20 mouse cellular contexts compared by ENCODE assay signal in the genomic region with DNA sequence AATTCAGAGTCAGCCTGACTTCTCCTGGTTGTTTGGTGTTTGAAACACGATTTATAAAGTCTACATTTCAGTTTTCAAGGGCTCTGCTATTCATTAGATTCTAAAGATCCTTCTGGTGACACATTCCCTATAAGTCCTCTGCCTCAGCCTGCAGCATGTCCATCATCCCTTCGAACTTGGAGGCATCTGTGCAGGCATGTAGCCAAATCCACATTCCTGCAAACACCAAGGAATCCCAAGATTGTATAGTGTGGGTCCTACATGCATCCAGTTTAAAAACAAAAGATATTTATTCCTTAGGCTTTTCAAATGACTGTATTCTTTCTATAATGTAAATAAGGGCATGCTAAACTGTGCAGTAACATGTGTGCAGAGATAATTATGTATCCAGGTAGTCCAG.
A peak's percentile ranks its signal among the peaks of the same experiment; 100 is the strongest.
DNase-seq lines count a peak whose midpoint lies in the region; ATAC-seq and TF ChIP-seq lines count a peak whose summit lies in the region.
"Had no signal": no experiment of that assay in that cellular context is flagged by ENCODE, and none has a peak within 500 bp of the region (broad histone marks: within the 10 kb centered on the region; RNA-seq: fewer than 3 reads in every experiment).

No protein-coding gene starts in this region.

- no peak overlapping the region for H3K27ac ChIP-seq in lung, embryonic 14.5 days (ENCODE audit: low read depth)
- H3K27ac ChIP-seq in embryonic facial prominence, embryonic 15.5 days (replicated peaks), result no peak overlapping the region
- H3K27ac ChIP-seq in midbrain, embryonic 14.5 days (replicated peaks; ENCODE audit: low read depth, low read length), result no peak overlapping the region
- H3K27ac ChIP-seq: forebrain, embryonic 10.5 days; forebrain, embryonic 12.5 days had no signal

- no peaks in the 10 kb centered on the region for H3K9me3 ChIP-seq in lung, embryonic 14.5 days (ENCODE audit: low read depth, low read length)
- H3K9me3 ChIP-seq in embryonic facial prominence, embryonic 15.5 days (replicated peaks), result no peaks in the 10 kb centered on the region
- H3K9me3 ChIP-seq in midbrain, embryonic 14.5 days (ENCODE audit: control insufficient read depth, low read length), result no peaks in the 10 kb centered on the region
- H3K9me3 ChIP-seq: forebrain, embryonic 10.5 days; forebrain, embryonic 12.5 days had no signal

- H3K4me1 ChIP-seq in lung, embryonic 14.5 days (ENCODE audit: insufficient read depth), result peaks cover 8% of the 10 kb centered on the region; the same call in 1 of the 2 replicates
- no peaks in the 10 kb centered on the region for H3K4me1 ChIP-seq in lung, adult 2 months (ENCODE audit: control insufficient read depth, insufficient read depth, low read length)
- peaks cover 19% of the 10 kb centered on the region for H3K4me1 ChIP-seq in embryonic facial prominence, embryonic 15.5 days
- H3K4me1 ChIP-seq in midbrain, embryonic 14.5 days (ENCODE audit: control insufficient read depth, insufficient read depth, low read length), result no peaks in the 10 kb centered on the region
- H3K4me1 ChIP-seq: forebrain, embryonic 10.5 days; forebrain, embryonic 12.5 days had no signal

- peak; percentile 36; the same call in 1 of the 2 replicates for ATAC-seq in lung, embryonic 14.5 days (ENCODE audit: insufficient read depth)
- peak; percentile 76 for ATAC-seq in Patski
- ATAC-seq in embryonic facial prominence, embryonic 15.5 days (ENCODE audit: insufficient number of reproducible peaks, low FRiP score, low TSS enrichment, low read depth), result 0 out of 2 replicates have a peak, but pooled peaks have one; percentile 57
- ATAC-seq in midbrain, embryonic 14.5 days (ENCODE audit: low FRiP score, low TSS enrichment), result no peak
- ATAC-seq: forebrain, embryonic 14.5 days; forebrain, embryonic 16.5 days had no signal

- CTCF ChIA-PET in Patski (lab: Charles Lee), result no interaction called here

- in situ Hi-C loops in Patski (cut with MboI; ENCODE audit: low pct_unique_long_range_greater_than_20kb), result no loop called here

- 25% methylated on average over 2 of the region's 2 CpGs for WGBS in lung, embryonic 14.5 days
- 63% methylated on average over 2 of the region's 2 CpGs for WGBS in lung, adult 2 months
- WGBS in embryonic facial prominence, embryonic 15.5 days, result 15% methylated on average over 2 of the region's 2 CpGs
- 82% methylated on average over 2 of the region's 2 CpGs for WGBS in midbrain, embryonic 14.5 days

- no peak for TF ChIP-seq CTCF in lung, embryonic 14.5 days (IDR thresholded peaks at IDR 0.05; ENCODE audit: low read depth)
- TF ChIP-seq CTCF in lung, adult 2 months (IDR thresholded peaks at IDR 0.05; ENCODE audit: insufficient read depth, low read length), result no peak
- TF ChIP-seq CTCF in Patski (IDR thresholded peaks at IDR 0.05), result no peak

- no peak for TF ChIP-seq POLR2A in lung, adult 2 months (IDR thresholded peaks at IDR 0.05; ENCODE audit: borderline replicate concordance, extremely low read depth, low read depth, low read length)

- H3K4me3 ChIP-seq in lung, embryonic 14.5 days (ENCODE audit: low read depth, low read length), result no peak overlapping the region
- no peak overlapping the region for H3K4me3 ChIP-seq in lung, adult 2 months (replicated peaks; ENCODE audit: extremely low read depth, low read depth, low read length)
- no peak overlapping the region for H3K4me3 ChIP-seq in embryonic facial prominence, embryonic 15.5 days (replicated peaks)
- no peak overlapping the region for H3K4me3 ChIP-seq in midbrain, embryonic 14.5 days (replicated peaks; ENCODE audit: low read depth, low read length)
- H3K4me3 ChIP-seq: erythroblast, embryonic 14.5 days; forebrain, embryonic 10.5 days; forebrain, embryonic 12.5 days had no signal

- peak; percentile 69 for DNase-seq in lung, embryonic 14.5 days
- DNase-seq in lung, adult 2 months, result no peak
- no peak for DNase-seq in Patski (ENCODE audit: low read depth, low spot score)
- DNase-seq in adrenal gland, adult 2 months, result no peak
- no peak for DNase-seq in midbrain, embryonic 14.5 days
- no peak for DNase-seq in right cerebral cortex, postnatal 36 days (ENCODE audit: low spot score in 2 of 2)
- DNase-seq: adrenal gland, adult 8-10 months; adrenal gland, postnatal 14 days; adrenal gland, postnatal 36 days; cerebellum, adult 11-12 months; cerebellum, adult 2 months; cerebellum, adult 9-10 months; cerebellum, postnatal 10 days; cerebellum, postnatal 25 days had no signal

- POLR2A ChIA-PET in Patski (lab: Charles Lee), result interaction anchor here (1.1 kb wide), 1 partner anchor 785 kb away, joined by 3 read pairs; no protein-coding TSS in a partner anchor

- no peak overlapping the region for H3K4me2 ChIP-seq in lung, embryonic 14.5 days
- H3K4me2 ChIP-seq in embryonic facial prominence, embryonic 15.5 days (replicated peaks), result no peak overlapping the region
- H3K4me2 ChIP-seq in midbrain, embryonic 14.5 days (ENCODE audit: low read length), result no peak overlapping the region
- H3K4me2 ChIP-seq: forebrain, embryonic 12.5 days had no signal

- no peak overlapping the region for H3K9ac ChIP-seq in lung, embryonic 14.5 days
- no peak overlapping the region for H3K9ac ChIP-seq in embryonic facial prominence, embryonic 15.5 days
- no peak overlapping the region for H3K9ac ChIP-seq in midbrain, embryonic 14.5 days (replicated peaks; ENCODE audit: low read length)
- H3K9ac ChIP-seq: forebrain, embryonic 12.5 days had no signal

- H3K36me3 ChIP-seq in lung, embryonic 14.5 days (ENCODE audit: insufficient read depth), result no peaks in the 10 kb centered on the region
- H3K36me3 ChIP-seq in embryonic facial prominence, embryonic 15.5 days, result no peaks in the 10 kb centered on the region
- H3K36me3 ChIP-seq in midbrain, embryonic 14.5 days (ENCODE audit: control insufficient read depth, insufficient read depth, low read length), result no peaks in the 10 kb centered on the region
- H3K36me3 ChIP-seq: forebrain, embryonic 10.5 days; forebrain, embryonic 12.5 days had no signal

- no peaks in the 10 kb centered on the region for H3K27me3 ChIP-seq in lung, embryonic 14.5 days (ENCODE audit: insufficient read depth, low read length)
- no peaks in the 10 kb centered on the region for H3K27me3 ChIP-seq in Patski
- H3K27me3 ChIP-seq in embryonic facial prominence, embryonic 15.5 days, result no peaks in the 10 kb centered on the region
- H3K27me3 ChIP-seq in midbrain, embryonic 14.5 days (ENCODE audit: control insufficient read depth, insufficient read depth, low read length), result no peaks in the 10 kb centered on the region
- H3K27me3 ChIP-seq: forebrain, embryonic 12.5 days had no signal
